Mouse (Mus musculus) testis, adult 2 months (tissue): Measurements from ENCODE around the gene Lbp.

Experiments used
- CTCF ChIP-seq: fragments of 200-500 bp; IDR thresholded peaks from 2 replicates; pipeline ENCODE4 v1.5.1; 2012; ENCODE audit warnings: low read depth, mild to moderate bottlenecking, inconsistent platforms, low read length, moderate library complexity; ENCODE audit not compliant: control insufficient read depth, insufficient read depth, insufficient replicate concordance
- POLR2A ChIP-seq: fragments of 200-500 bp; IDR thresholded peaks from 2 replicates; pipeline ENCODE4 v1.6.1; 2012; ENCODE audit warnings: low read depth, mild to moderate bottlenecking, inconsistent platforms, low read length, moderate library complexity; ENCODE audit not compliant: control insufficient read depth

GRCm38 (mm10) chr2:158295700-158296099, 10.6 kb upstream of the Lbp start:
- TF ChIP-seq POLR2A, result no peak
- TF ChIP-seq CTCF, result no peak
